Mouse (Mus musculus) ES-E14 (cell line): ENCODE measurements around the gene Grin3a. TPM values are rescaled to one million over a fixed set of nuclear protein-coding genes. Genes with fewer than 3 reads are reported as not detected.

ENCODE experiments used
- DNase-seq: peaks from one replicate; pipeline ENCODE4 v3.0.0-alpha.2; 2013; ENCODE audit warnings: low read depth, low spot score
- H3K27ac ChIP-seq: 2 replicates; pipeline ENCODE4 v1.5.1; 2012; ENCODE audit warnings: low read depth, mild to moderate bottlenecking, low read length, moderate library complexity, mixed read lengths; ENCODE audit not compliant: poor library complexity, insufficient read depth, severe bottlenecking
- H3K36me3 ChIP-seq: 2 replicates; pipeline ENCODE4 v1.6.1; 2012; ENCODE audit warnings: mild to moderate bottlenecking, low read length, moderate library complexity, mixed read lengths; ENCODE audit not compliant: control insufficient read depth, poor library complexity, insufficient read depth, severe bottlenecking
- H3K4me1 ChIP-seq, 2 experiments: fragments of 150-350 bp in 1 of 2; sonication (generic) in 1 of 2; 2 replicates each; pipeline ENCODE4 v1.6.1; 2012; ENCODE audit warnings: low read length in 2 of 2, mild to moderate bottlenecking in 1 of 2, mixed read lengths in 1 of 2; ENCODE audit not compliant: control insufficient read depth in 2 of 2, insufficient read depth in 2 of 2, poor library complexity in 1 of 2
- H3K4me3 ChIP-seq, 2 experiments: fragments of 150-350 bp in 1 of 2; sonication (generic) in 1 of 2; 2 replicates each; pipeline ENCODE4 v1.5.1; 2012; ENCODE audit warnings: low read length in 2 of 2, low read depth in 1 of 2, mild to moderate bottlenecking in 1 of 2, mixed read lengths in 1 of 2; ENCODE audit not compliant: insufficient read depth in 1 of 2, poor library complexity in 1 of 2, severe bottlenecking in 1 of 2
- H3K9ac ChIP-seq: 2 replicates; pipeline ENCODE4 v1.6.1; 2012; ENCODE audit warnings: low read depth, mild to moderate bottlenecking, low read length, mixed read lengths; ENCODE audit not compliant: poor library complexity, insufficient read depth, severe bottlenecking
- H3K9me3 ChIP-seq: fragments of 150-350 bp; sonication (generic); 2 replicates; pipeline ENCODE4 v1.6.1; 2012; ENCODE audit warnings: low read depth, mild to moderate bottlenecking, low read length; ENCODE audit not compliant: control insufficient read depth, insufficient read depth
- CHD2 ChIP-seq: IDR thresholded peaks from 2 replicates; pipeline ENCODE4 v1.6.1; 2014; ENCODE audit warnings: mild to moderate bottlenecking, low read depth, low read length, inconsistent platforms
- HCFC1 ChIP-seq: IDR thresholded peaks from 2 replicates; pipeline ENCODE4 v1.6.1; 2012; ENCODE audit warnings: low read length, inconsistent platforms, borderline replicate concordance; ENCODE audit not compliant: insufficient read depth
- MAFK ChIP-seq: IDR thresholded peaks from 2 replicates; pipeline ENCODE4 v1.6.1; 2014; ENCODE audit warnings: mild to moderate bottlenecking, low read depth, low read length, inconsistent platforms; ENCODE audit not compliant: insufficient read depth
- ZC3H11A ChIP-seq: IDR thresholded peaks from 2 replicates; pipeline ENCODE4 v1.6.1; 2012; ENCODE audit warnings: low read depth, mild to moderate bottlenecking, inconsistent platforms, low read length, borderline replicate concordance
- ZNF384 ChIP-seq: IDR thresholded peaks from 2 replicates; pipeline ENCODE4 v1.6.1; 2012; ENCODE audit warnings: low read depth, low read length, inconsistent platforms
- in situ Hi-C, 2 experiments: fragments of 600-800 bp; cut with MboI; formaldehyde crosslinking; loops; one replicate each; pipeline ENCODE4 v1.15.1; 2025; ENCODE audit warnings: low sequenced_read_pairs in 2 of 2, inconsistent platforms in 1 of 2; ENCODE audit not compliant: unreplicated experiment in 2 of 2
- total RNA-seq: library from RNA; depleted of rRNA; stranded (reverse); fragments of 300-350 nt; gene quantifications from 2 replicates; pipeline ENCODE4 v1.2.3, GENCODE M21; 2012

Grin3a gene
- total RNA-seq, 1 experiment, result 0.18 TPM

DNA sequence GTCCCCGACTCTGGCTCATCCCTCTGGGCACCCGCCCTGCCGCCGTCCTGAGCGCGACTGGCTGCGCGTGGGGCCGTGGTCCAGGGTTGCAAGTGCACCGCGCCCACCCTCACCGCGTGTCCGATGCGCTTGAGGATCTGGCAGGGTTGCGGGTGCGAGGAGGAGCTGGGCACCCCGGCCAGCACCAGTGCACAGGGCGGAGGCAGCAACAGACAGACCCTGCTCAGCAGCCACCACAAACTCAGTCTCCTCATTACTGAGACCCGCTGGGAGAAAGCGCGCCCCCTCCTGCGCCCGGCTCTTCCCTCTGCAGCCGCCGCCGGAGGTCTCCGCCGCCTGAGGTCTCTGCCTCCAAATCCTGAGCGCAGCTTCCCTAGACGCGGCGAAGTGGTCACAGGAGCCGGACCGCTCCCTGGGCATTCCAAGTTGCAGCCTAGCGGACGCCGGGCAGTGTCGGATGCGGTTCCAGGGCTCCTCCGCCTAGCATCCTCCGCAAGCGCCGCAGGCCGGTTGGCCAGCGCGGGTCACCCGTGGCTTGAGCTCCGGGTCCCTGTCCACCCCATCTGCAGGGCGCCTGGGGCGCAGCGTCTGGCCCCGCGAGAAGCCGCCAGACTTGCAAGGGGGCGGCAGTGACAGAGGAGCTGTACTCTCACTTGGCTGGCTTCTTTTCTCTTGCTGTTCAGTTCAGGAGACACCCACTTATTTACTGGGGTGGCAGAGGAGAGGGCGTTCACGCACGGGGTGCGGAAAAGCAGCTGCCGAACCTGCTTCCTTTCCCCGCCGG, 524 bp downstream of the Grin3a start:
- in situ Hi-C loops, result no loop called here
- Histone ChIP-seq H3K9me3 (no peaks in the 10 kb centered on the region), H3K4me3 (peak overlapping the region; percentile 59 to 73), H3K9ac (peak overlapping the region; percentile 27), H3K4me1 (peaks cover 0 to 3% of the 10 kb centered on the region in 2 experiments; a peak in 1 of 4 replicates), H3K27ac (no peak overlapping the region), H3K36me3 (no peaks in the 10 kb centered on the region)
- TF ChIP-seq CHD2, result no peak
- no peak for TF ChIP-seq HCFC1
- TF ChIP-seq ZNF384, result no peak
- no peak for TF ChIP-seq MAFK
- no peak for TF ChIP-seq ZC3H11A
- no peak for DNase-seq

GRCm38 (mm10) chr4:49844274-49844827, 1.2 kb downstream of the Grin3a start:
- H3K4me1 ChIP-seq, result peaks cover 0 to 3% of the 10 kb centered on the region in 2 experiments; a peak in 1 of 4 replicates
- in situ Hi-C loops, result no loop called here
- TF ChIP-seq CHD2 (no peak), HCFC1 (no peak), ZNF384 (no peak), ZC3H11A (no peak), MAFK (no peak)
- no peaks in the 10 kb centered on the region for H3K9me3 ChIP-seq
- H3K4me3 ChIP-seq, result peak overlapping the region; percentile 59 to 73
- no peak overlapping the region for H3K27ac ChIP-seq
- DNase-seq, result no peak
- H3K9ac ChIP-seq, result no peak overlapping the region
- no peaks in the 10 kb centered on the region for H3K36me3 ChIP-seq

- no peaks in the 10 kb centered on the region for H3K9me3 ChIP-seq
- H3K4me3 ChIP-seq, result no peak overlapping the region
- no peak overlapping the region for H3K9ac ChIP-seq
- H3K4me1 ChIP-seq, result peaks cover 0 to 3% of the 10 kb centered on the region in 2 experiments; a peak in 1 of 4 replicates
- no peak overlapping the region for H3K27ac ChIP-seq
- in situ Hi-C loops, result no loop called here
- DNase-seq, result peak; percentile 51
- no peak for TF ChIP-seq CHD2
- TF ChIP-seq ZNF384, result no peak
- TF ChIP-seq ZC3H11A, result no peak
- H3K36me3 ChIP-seq, result no peaks in the 10 kb centered on the region
Observed at GRCm38 (mm10) chr4:49843787-49844186, 1.8 kb downstream of the Grin3a start.

GRCm38 (mm10) chr4:49832035-49832434, 13.5 kb downstream of the Grin3a start:
- no peaks in the 10 kb centered on the region for H3K4me1 ChIP-seq
- in situ Hi-C loops, result no loop called here
- H3K4me3 ChIP-seq, result no peak overlapping the region
- no peak for TF ChIP-seq MAFK
- TF ChIP-seq HCFC1, result no peak
- no peaks in the 10 kb centered on the region for H3K9me3 ChIP-seq
- DNase-seq, result no peak
- H3K36me3 ChIP-seq, result no peaks in the 10 kb centered on the region
- no peak overlapping the region for H3K27ac ChIP-seq
- no peak overlapping the region for H3K9ac ChIP-seq

- in situ Hi-C loops, result no loop called here
Observed at GRCm38 (mm10) chr4:49813852-49814251, 31.7 kb downstream of the Grin3a start.

More at GRCm38 (mm10) chr4:49813852-49814251, 31.7 kb downstream of the Grin3a start:
- Histone ChIP-seq H3K36me3 (no peaks in the 10 kb centered on the region), H3K9me3 (no peaks in the 10 kb centered on the region), H3K4me3 (no peak overlapping the region), H3K27ac (no peak overlapping the region), H3K9ac (no peak overlapping the region), H3K4me1 (no peaks in the 10 kb centered on the region)
- DNase-seq, result no peak
- TF ChIP-seq HCFC1 (no peak), CHD2 (no peak), ZNF384 (no peak), MAFK (no peak), ZC3H11A (no peak)
